Mouse (Mus musculus) kidney, adult 11 months (tissue): ENCODE measurements around the gene Ecm2.

Experiments
- DNase-seq: peaks from one replicate; pipeline ENCODE4 v3.0.0; 2022

Gene Ecm2

DNA sequence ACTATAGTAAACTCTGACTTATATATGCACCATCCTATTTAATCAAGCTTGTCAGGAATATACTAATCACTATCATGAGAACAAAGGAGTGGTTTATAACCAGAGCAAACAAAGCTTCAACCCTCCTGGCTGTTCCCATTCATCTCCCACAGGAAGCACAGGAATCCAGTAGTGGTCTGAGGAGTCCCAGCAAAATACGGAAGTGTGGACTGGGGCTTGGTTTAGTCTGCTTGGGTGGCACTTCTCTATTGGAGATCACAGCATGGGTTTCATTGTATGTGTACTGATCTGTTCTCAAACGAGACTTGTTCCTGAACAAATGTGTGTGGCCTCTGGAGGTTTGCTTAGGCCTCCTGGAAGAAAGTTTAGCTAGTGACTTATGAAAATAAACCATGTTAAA lies 14.2 kb downstream of the Ecm2 start:
- no peak for DNase-seq

DNA sequence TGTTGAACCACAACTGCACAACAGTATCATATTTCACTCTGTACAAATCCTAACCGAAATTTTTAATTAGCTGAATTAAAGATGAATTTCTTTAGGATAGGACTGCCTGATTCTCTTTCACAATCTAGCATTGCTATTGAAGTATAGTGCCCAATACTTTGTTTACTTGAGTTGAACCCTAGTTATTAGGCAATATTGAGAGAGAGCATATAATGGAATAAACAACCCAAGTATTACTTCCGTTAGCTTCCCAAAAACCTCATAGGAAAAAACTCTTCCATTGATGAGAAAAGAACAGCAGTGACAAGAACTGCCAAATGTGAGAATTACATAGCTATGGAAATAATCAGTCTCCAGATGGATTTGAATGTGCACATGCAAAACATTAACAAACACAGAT lies 21.6 kb downstream of the Ecm2 start:
- no peak for DNase-seq

DNA sequence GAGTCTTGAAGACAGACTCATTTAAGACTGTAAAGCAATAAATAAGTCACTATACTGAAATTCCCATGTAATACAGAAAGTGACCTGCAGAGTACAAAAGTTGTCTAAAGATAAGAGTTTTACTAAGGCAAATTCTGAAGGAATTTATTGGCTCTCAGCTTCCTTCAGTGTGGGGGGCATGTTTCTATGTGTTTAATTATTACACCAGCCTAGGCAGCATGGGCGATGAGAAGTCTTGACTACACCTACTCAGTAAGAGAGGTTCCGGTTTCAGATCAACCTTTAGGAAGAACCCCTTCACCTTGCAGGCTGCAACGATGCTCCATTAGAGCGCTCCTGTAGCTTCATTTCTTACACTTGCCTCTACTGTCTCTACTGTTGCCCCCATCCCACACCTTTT lies 26.0 kb downstream of the Ecm2 start:
- no peak for DNase-seq

DNA sequence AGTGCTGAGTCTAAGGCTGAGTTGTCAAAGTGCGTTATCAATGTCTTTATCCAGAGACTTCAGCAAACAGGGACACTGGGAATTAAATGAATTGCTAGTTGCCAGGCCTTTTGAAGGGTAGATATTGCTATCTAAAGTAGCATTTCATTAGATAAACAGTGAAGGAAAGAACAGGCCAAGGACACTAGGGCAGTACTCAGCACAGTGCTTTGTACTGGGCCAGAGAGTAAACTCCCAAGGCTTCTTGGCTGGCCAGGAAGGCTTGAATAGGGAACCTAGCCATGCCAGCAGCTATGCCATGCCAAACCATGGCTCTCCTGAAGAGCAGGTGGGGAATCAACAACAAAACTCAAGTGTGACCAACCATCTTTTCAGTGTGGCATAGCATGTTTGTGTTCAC lies 32.3 kb downstream of the Ecm2 start:
- DNase-seq: no peak

DNA sequence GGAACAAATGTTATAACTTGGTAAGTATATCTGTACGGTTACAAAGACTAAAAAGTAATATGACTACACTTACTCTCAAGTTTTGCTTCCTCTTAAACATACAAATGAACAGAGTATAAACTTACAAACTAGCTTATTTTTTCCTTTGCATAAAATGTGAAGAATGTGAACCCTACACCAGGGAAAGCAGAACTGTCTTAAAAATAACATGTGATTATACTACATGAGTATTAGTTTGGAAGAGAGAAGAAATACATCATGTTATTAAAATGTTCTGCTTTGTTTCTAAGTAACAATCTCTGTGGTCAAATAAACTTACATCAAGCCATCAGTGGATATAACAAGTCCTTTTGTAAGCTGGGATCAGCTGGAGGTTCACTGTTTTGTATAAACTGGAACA lies 34.1 kb downstream of the Ecm2 start:
- no peak for DNase-seq

DNA sequence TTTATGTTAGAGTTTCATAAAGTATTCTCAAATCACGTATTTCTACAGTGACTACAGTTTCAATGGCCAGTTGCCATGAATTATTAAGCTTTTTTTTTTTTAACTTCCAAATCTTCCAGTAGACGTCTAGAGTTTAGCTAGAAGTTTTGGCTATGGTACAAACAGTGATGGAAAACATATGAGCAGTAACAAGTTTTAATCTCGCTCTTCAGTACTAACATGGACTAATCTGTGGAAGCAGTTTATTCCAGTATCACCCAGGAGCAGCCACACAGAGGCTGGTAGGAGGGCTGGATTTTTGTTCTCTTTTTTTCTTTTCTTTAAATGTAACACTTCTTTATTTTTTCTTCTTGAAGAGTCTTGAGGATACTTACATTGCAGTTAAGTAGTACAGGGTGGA lies 39.7 kb downstream of the Ecm2 start, which contains the start of gene Aspn:
Aspn (plus strand) TSS at position 165 of the 400 bp plus-strand sequence.
- DNase-seq: no peak

DNA sequence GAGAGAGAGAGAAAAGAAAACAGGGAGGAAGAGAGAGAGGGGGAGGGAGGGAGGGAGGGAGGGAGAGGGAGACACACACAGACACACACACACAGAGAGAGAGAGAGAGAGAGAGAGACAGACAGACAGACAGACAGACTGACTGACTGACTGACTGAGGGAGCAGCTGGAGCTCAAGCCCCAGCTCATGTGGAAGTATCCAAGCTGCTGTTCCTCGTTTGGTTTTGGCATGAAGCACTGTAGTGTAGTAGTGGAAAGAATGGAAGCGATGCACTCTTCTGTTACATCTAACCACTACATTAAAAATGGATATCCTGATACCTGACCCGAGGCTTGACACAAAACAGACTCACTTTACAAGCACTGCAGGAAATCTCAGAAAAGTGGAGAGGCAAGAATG lies 41.0 kb downstream of the Ecm2 start:
- no peak for DNase-seq

DNA sequence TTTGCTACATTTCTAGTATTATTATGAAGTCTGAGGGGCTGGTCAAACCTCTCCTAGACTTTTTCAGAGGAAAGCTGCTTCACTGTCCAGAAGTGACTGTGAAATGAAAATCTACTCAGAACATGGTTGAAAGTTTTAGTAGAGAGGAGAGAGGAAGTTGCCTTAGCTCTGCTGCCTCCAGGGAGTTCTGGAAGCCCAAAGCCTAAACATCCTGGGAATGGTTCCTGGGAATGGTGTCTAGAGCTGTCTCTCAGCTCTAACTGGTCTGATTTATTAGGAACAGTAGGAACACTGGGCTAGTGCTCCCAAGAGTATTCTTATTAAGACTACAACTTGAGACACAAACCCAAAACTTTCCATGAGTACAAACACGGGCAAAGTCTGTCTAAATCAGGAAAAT lies 41.9 kb downstream of the Ecm2 start:
- DNase-seq: peak; percentile 9

DNA sequence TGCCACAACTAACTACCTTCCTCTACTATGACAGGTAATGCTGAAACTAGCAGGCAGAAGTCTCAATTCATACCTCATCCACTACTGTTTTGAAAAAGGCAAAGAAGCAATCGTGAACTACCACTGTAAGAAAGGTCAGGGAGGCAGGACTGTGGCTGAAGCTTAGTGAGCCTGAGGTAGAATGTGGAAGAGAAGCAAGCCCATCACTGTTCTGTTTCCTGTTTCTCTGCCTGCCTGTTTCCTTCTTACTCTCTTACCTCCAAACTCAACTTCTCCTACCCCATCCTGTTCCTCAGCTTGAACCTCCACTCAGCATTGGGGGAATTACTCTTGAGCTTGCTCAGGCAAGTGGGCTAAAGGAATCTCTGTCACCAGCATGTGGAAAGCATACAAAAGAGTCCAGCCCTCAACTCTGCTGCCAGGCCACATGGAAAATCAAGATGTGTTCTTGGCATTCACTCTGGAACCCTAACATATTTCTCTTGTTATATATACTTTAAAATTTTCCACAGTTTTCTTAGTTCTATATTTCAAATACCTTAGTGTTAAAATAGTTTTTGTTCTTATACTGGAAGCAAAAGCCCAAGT lies 43.0 kb downstream of the Ecm2 start:
- no peak for DNase-seq

DNA sequence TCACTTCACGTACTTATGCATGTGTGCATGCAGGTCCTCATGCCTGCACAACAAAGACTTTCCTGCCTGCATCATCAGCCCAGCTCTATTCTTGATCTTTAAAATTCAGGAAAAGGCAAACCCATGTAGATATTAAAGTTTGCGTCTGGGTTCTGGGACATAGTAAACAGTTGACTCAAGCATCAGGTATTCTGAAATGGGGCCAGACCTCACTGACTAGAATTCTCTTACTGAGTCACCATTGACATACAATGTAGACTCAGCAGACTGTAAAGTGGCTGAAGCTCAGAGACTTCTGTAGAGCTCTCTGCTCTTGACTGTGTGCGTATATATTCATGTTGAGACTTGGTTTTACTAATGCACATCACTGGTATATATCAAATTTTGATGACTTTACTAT lies 45.0 kb downstream of the Ecm2 start:
- DNase-seq: no peak

DNA sequence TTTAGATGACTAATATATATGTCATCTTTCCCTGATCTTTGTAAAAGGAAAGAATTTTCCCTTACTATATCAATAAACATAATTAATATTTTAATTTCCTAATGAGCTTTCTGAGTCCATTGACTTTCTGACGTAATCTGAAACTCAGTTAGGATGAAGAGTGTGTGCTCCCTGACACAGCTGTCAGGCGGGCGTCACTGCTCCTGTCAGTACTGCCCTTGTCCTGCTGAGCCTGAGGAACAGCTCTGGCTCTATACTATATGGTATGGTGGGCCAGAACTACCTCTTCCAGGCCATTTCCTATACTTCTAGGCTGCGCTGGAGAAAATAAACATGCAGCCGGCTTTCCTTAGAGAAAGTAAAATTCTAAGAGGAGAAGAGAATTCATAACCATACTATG lies 49.9 kb downstream of the Ecm2 start:
- no peak for DNase-seq

DNA sequence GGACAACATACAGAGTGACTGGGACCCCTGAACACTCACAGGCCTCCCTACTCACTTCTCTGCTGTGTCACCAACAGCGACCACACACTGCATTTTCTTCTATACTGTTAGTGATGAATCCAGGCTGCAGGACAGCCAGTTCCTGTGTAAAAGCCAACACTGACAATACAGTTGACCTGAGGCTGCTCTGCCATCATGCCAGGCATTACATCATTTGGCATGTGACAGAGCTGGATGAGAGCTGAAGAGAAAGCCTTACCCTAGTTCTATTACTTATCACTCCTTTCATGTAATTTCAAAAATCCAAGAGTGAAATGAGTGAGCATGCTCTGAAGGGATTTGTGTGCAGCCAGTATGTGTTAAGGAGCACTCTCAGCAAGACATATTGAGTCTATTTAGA lies 51.6 kb downstream of the Ecm2 start:
- DNase-seq: no peak

DNA sequence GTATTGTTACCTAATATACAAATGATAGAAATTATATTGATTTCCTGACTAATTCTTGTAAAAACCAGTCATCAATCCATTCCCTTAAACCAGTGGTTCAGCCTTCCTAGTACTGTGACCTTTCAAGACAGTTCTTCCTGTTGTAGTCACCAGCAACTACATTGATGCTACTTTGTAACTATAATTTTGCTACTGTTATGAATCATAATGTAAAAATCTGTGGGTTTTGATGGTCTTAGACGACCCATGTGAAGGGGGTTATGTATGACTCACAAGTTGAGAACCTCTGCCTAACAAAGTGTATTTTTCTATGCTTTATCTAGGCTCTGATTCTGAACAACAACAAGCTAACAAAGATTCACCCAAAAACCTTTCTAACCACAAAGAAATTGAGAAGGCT lies 52.3 kb downstream of the Ecm2 start:
- DNase-seq: no peak

DNA sequence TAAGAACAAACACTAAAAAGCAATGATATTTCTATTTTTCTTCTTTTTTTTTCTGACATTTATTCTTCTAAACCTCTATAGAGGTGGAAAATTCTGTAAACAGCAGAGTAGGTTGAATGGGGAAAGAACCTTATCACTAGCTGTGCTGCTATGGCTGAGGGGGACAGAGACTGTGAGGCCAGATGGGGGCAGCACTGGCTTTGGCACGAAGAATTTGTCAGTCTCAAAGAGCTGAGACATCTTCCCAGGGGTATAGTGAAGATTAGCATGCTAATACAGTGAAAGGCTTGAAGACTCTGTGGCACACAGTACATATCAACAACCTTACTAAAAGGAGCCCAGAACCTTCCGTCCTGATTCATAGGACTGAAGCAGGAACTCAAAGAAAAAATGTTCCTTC lies 54.6 kb downstream of the Ecm2 start:
- DNase-seq: peak; percentile 38

DNA sequence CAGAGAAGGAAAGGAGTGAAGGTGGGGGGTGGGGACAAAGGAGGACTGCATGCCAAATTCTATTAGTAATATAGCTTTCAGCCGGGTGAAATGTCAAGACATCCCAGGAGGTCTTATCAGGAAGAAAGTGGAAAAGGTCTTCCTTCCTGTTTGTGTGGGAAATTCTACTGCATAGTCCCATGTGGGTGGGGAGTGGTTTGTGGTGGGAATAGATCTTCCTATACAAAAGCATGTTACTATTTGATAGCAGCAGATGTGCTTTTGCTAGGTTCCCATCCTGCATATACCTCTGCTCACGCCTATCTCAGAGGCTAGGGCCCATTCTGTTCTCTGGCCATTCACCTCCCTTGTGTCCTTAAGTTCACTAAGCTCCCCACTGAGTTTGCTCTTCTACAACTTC lies 56.3 kb downstream of the Ecm2 start:
- no peak for DNase-seq

DNA sequence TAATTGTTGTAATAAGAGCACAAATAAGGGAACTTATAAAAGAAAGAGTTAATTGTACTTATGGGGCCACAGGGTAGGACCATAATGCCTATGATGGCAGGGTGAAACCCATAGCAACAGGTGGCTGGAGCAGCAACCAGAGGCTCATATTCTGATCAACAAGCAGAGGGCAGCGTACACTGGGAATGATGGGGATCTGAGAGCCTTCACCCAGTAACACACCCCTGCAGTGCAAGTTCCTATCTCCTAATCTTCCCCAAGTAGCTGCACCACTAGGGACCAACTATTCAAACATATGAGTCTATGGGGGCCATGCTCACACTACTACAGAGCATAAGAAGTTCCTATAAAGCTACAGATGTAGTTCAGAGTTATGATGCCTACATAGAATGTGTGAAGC lies 59.7 kb downstream of the Ecm2 start:
- no peak for DNase-seq

DNA sequence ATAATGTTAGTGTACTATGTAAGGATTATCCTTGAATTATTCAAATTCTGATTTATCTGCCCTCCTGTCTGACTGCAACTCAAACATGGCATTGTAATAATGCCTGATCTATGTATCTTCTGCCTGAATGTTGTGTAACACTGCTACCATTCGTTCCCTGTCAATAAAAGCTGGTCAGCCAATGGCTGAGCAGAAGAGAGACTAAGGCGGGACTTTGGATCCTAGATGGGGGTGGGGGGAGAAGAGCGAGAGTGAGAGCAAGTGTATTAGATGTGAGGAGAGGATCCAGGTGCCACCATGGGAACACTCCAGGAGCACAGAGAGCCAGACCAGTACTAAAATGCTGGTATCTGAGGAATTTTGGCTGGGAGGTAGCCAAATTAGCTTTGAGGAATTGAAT lies 65.8 kb downstream of the Ecm2 start:
- DNase-seq: no peak

DNA sequence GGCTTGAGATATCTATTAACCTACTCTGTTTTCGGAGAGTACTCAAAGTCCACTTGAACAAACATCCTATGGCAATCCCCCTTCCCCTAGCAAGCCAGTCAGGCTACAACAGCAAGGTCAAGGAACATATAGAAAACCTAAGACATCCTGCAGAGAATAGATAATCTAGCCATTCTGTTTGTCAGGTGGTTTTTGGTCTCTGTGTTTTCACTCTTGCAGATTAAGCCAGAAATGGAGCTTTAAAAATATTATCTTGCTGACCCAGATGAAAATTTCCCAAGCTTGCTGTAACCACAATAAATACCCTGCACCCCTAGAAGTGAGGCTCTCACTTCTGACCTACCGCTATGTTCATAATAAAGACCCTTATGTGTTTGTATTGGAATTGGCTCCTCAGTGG lies 66.8 kb downstream of the Ecm2 start:
- DNase-seq: no peak

DNA sequence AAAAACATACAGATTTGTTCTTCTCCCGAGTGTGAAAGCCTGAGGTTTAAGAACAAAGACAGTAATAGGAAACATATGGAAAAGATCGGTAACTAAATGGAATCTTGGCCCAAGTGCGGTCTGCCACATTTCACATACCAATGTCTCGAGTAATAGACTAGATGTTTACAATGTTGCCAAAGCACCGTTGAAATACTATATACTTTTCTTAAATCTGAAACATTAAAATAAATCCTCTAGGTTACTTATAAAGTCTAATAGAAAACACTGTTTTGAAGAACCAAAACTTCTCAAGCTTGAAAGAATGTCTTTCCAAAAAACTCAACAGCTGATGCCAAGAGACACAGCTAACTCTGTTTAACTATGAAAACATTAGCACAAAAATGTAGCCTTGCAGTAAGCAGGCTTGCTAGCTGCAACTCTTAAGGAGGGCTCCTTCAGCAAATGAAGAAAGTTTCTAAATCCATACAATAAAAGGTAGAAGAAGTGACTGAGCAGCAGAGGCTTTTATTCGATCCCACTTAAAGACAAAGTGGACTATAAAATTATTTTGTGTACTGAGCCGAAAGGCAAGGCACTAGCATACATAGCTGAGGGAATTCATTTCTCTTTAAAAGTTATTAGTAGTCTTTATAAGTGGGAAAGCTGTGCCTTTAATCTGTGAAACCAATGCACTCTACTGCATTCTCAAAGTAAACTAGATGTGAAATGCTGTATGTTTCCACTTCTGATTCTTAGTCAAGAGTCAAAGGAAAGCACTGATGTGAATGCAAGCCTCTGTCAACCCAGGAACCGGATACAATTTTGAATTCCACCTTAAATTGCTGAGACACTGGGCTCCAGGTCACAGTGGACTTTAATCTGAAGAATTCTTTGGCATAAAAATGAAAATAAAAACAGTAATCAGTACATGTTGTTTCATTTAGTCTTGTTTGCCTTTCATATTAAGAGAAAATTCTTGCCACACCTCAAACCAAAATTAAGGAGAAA lies 77.2 kb downstream of the Ecm2 start, which contains the start of gene Omd:
Omd (plus strand) TSS at position 922 of the 990 bp plus-strand sequence.
- DNase-seq: peak; percentile 16
